Mouse (Mus musculus): ENCODE results near the gene Arl1. TPM values are rescaled to one million over a fixed set of nuclear protein-coding genes. Genes with fewer than 3 reads are reported as not detected.
"Not testable (repeated sequence)": the region's sequence is repeated elsewhere in the genome, so short reads cannot be mapped to it uniquely, and the experiment has no call there.

Arl1 gene
- polyA plus RNA-seq, 1 experiment = 69.5 TPM

DNA sequence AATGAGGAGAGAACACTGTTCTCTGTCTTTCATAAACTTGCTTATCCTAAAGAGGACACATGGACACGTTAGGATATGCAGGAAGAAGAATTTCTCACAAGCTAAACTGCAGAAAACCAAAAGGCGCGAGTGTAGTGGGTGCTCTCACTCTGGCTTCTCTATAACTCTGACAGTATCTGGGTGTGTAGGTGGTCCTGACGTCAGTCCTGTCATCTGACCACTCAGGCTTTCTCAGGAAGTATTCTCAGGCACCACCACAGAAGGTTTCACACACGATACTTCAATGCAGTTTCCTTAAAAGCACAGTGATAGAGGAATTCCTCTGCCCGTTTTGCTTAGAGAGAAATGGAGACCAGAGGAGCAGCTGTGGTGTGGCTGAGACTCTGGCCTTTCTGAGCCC, 45.5 kb downstream of the Arl1 start:
- Histone ChIP-seq H3K36me3 (ENCODE audit: control insufficient read depth, insufficient read depth) (peaks cover 30% of the 10 kb centered on the region), H3K27me3 (ENCODE audit: control insufficient read depth, insufficient read depth, insufficient read length) (no peaks in the 10 kb centered on the region), H3K79me2 (ENCODE audit: control insufficient read depth, insufficient read depth) (no peaks in the 10 kb centered on the region), H3K4me3 (no peak overlapping the region), H3ac (ENCODE audit: control insufficient read depth, insufficient read length) (no peak overlapping the region), H3K4me2 (ENCODE audit: low read depth) (no peak overlapping the region)
- TF ChIP-seq POLR2AphosphoS2 (IDR thresholded peaks at IDR 0.05; ENCODE audit: insufficient read length, low read depth) (no peak), E2F4 (IDR thresholded peaks at IDR 0.05; ENCODE audit: insufficient read depth) (no peak), MYOG (IDR thresholded peaks at IDR 0.05; ENCODE audit: control insufficient read depth in 1 of 3, insufficient read depth in 1 of 3, insufficient read length in 2 of 3, low read depth in 2 of 3) (no peak), MYOD1 (IDR thresholded peaks at IDR 0.05; ENCODE audit: control insufficient read depth in 1 of 3, insufficient read length in 2 of 3, low read depth in 2 of 3) (no peak)

DNA sequence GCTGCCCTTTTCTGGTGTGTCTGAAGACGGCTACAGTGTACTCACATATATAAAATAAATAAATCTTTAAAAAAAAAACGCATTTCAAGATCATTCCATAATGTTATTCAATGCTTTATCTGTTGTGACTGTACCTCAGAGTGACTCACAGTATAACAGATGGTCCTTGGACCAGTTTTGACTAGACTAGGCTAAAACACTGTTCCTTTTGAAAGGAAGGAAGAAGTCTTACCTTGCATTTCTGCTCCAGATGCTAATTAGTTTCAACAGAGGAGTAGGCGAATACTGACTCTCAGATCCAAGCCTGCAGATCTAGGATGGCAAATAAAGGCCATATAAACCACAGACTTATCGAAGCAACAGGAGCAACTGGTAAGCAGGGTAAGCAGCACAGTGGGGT, 50.1 kb downstream of the Arl1 start:
- H3K79me2 ChIP-seq (ENCODE audit: control insufficient read depth, insufficient read depth) = no peaks in the 10 kb centered on the region
- H3K4me3 ChIP-seq = no peak overlapping the region
- no peak overlapping the region for H3K4me2 ChIP-seq (ENCODE audit: low read depth)
- no peaks in the 10 kb centered on the region for H3K27me3 ChIP-seq (ENCODE audit: control insufficient read depth, insufficient read depth, insufficient read length)
- peaks cover 29% of the 10 kb centered on the region for H3K36me3 ChIP-seq (ENCODE audit: control insufficient read depth, insufficient read depth)
- no peak overlapping the region for H3ac ChIP-seq (ENCODE audit: control insufficient read depth, insufficient read length)
- TF ChIP-seq POLR2AphosphoS2 (IDR thresholded peaks at IDR 0.05; ENCODE audit: insufficient read length, low read depth) (no peak), TCF3 (IDR thresholded peaks at IDR 0.05; ENCODE audit: insufficient read length, low read depth) (no peak), MAX (IDR thresholded peaks at IDR 0.05; ENCODE audit: low read depth) (no peak)

DNA sequence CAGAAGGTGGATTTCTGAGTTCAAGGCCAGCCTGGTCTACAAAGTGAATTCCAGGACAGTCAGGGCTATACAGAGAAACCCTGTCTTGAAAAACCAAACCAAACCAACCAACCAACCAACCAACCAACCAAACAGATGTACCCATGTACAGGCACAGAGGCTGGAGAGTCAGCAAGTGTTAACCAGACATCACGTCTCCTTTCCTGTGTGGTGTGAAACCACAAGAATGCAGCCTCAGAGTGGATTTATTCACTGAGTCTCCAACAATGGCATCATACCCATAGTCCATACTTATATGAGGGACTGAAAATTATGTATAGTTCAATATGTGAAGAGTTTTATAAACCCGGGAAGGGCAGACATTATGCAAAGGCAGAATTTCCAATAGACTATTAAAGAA, 52.5 kb downstream of the Arl1 start:
- H3K36me3 ChIP-seq (ENCODE audit: control insufficient read depth, insufficient read depth) = peaks cover 30% of the 10 kb centered on the region

DNA sequence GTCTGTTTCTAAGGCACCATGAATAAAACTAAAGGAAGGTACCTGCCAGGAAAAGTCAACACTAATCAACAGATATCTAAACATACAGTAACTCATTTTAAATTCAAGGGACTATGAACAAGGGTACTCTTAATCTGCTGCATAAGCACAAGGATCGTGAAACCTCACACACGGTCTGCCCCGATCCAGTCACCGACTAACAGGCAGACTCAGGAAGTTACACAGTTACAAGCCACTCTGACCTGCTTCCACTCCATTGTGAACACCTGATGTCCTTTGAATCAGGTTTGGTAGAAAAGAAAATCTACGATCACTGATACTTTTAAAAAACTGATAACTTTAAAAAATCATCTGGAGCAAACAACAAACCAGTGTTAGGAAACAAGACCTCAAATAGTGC, 53.3 kb downstream of the Arl1 start:
- H3K36me3 ChIP-seq (ENCODE audit: control insufficient read depth, insufficient read depth) = peaks cover 32% of the 10 kb centered on the region
- H3K4me2 ChIP-seq (ENCODE audit: low read depth) = no peak overlapping the region

More for the DNA sequence above, 52.5 kb downstream of the Arl1 start:
- H3K4me3 ChIP-seq; H3K4me2 ChIP-seq (ENCODE audit: low read depth); H3K27me3 ChIP-seq (ENCODE audit: control insufficient read depth, insufficient read depth, insufficient read length); H3ac ChIP-seq (ENCODE audit: control insufficient read depth, insufficient read length); H3K79me2 ChIP-seq (ENCODE audit: control insufficient read depth, insufficient read depth): not testable (repeated sequence)

DNA sequence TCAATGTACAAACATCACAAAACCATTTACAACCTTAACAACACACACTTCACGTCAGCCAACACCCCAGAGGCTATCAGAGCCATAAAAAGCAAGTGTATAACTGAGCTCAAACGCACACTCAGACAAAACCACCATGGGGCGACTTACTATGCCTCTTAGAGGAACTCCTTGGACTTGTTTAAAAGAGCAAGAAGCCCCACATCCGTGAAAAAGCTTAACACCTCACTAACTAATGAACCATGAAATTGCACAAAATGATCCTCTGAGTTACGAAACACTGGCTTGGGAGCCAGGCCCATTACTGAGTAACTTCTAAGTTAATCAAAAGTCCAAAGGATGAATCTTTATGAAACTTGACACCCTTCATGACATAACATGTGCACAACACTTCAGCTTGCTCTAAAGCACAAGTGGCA, 53.9 kb downstream of the Arl1 start:
- Histone ChIP-seq H3K36me3 (ENCODE audit: control insufficient read depth, insufficient read depth) (peaks cover 34% of the 10 kb centered on the region), H3ac (ENCODE audit: control insufficient read depth, insufficient read length) (no peak overlapping the region), H3K4me2 (ENCODE audit: low read depth) (no peak overlapping the region), H3K4me3 (no peak overlapping the region), H3K79me2 (ENCODE audit: control insufficient read depth, insufficient read depth) (no peaks in the 10 kb centered on the region), H3K27me3 (ENCODE audit: control insufficient read depth, insufficient read depth, insufficient read length) (no peaks in the 10 kb centered on the region)
- no peak for TF ChIP-seq MYOD1 (IDR thresholded peaks at IDR 0.05; ENCODE audit: control insufficient read depth in 1 of 3, insufficient read length in 2 of 3, low read depth in 2 of 3)
- no peak for TF ChIP-seq TCF3 (IDR thresholded peaks at IDR 0.05; ENCODE audit: insufficient read length, low read depth)
- no peak for TF ChIP-seq E2F4 (IDR thresholded peaks at IDR 0.05; ENCODE audit: insufficient read depth)
- no peak for TF ChIP-seq REST (IDR thresholded peaks at IDR 0.05; ENCODE audit: insufficient read depth, insufficient read length)
- no peak for TF ChIP-seq MYOG (IDR thresholded peaks at IDR 0.05; ENCODE audit: control insufficient read depth in 1 of 3, insufficient read depth in 1 of 3, insufficient read length in 2 of 3, low read depth in 2 of 3)
- no peak for TF ChIP-seq MAX (IDR thresholded peaks at IDR 0.05; ENCODE audit: low read depth)
- no peak for TF ChIP-seq USF1 (IDR thresholded peaks at IDR 0.05; ENCODE audit: low read depth)
- TF ChIP-seq TCF12 (IDR thresholded peaks at IDR 0.05; ENCODE audit: insufficient read depth, poor library complexity, severe bottlenecking) = no peak
- TF ChIP-seq CEBPB (IDR thresholded peaks at IDR 0.05; ENCODE audit: insufficient read depth, poor library complexity, severe bottlenecking) = no peak
- no peak for TF ChIP-seq POLR2AphosphoS2 (IDR thresholded peaks at IDR 0.05; ENCODE audit: insufficient read length, low read depth)
- TF ChIP-seq POLR2A (IDR thresholded peaks at IDR 0.05; ENCODE audit: insufficient read length, low read depth) = no peak

More for the DNA sequence above, 53.3 kb downstream of the Arl1 start:
- Histone ChIP-seq H3ac (ENCODE audit: control insufficient read depth, insufficient read length) (no peak overlapping the region), H3K27me3 (ENCODE audit: control insufficient read depth, insufficient read depth, insufficient read length) (no peaks in the 10 kb centered on the region), H3K4me3 (no peak overlapping the region), H3K79me2 (ENCODE audit: control insufficient read depth, insufficient read depth) (no peaks in the 10 kb centered on the region)
- TF ChIP-seq REST (IDR thresholded peaks at IDR 0.05; ENCODE audit: insufficient read depth, insufficient read length) (no peak), SRF (IDR thresholded peaks at IDR 0.05; ENCODE audit: control insufficient read depth, insufficient read length, low read depth) (no peak), TCF3 (IDR thresholded peaks at IDR 0.05; ENCODE audit: insufficient read length, low read depth) (no peak), MAX (IDR thresholded peaks at IDR 0.05; ENCODE audit: low read depth) (no peak)

DNA sequence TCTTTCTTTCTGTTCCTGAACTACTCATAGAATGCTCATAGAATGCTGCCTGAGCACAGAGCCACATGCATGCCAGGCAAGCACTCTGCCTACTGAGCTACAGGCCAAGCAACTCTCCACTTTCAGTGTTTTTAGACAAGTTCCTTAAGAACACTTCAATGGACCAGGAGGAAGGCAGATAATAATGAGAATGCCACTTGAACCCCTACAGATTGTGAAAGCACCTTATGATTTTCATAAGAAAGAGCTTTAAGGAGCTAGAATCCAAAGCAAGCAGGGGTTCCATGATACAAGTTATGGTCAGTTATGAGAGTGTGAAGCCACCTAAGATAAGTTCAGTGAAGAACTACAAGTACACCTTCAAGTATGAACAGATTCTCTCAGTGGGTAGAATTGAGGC, 63.0 kb downstream of the Arl1 start:
- Histone ChIP-seq H3K36me3 (ENCODE audit: control insufficient read depth, insufficient read depth) (peaks cover 44% of the 10 kb centered on the region), H3ac (ENCODE audit: control insufficient read depth, insufficient read length) (no peak overlapping the region), H3K4me3 (no peak overlapping the region), H3K4me2 (ENCODE audit: low read depth) (no peak overlapping the region), H3K79me2 (ENCODE audit: control insufficient read depth, insufficient read depth) (no peaks in the 10 kb centered on the region), H3K27me3 (ENCODE audit: control insufficient read depth, insufficient read depth, insufficient read length) (no peaks in the 10 kb centered on the region)
- TF ChIP-seq SRF (IDR thresholded peaks at IDR 0.05; ENCODE audit: control insufficient read depth, insufficient read length, low read depth) = no peak
- TF ChIP-seq CEBPB (IDR thresholded peaks at IDR 0.05; ENCODE audit: insufficient read depth, poor library complexity, severe bottlenecking) = no peak

Other genes starting within 250 kb of the Arl1 start
- 29.6 TPM for gene Chpt1, start 226.8 kb upstream of the Arl1 start, polyA plus RNA-seq (2012; fragmentation: generic; extraction: Trizol)
- gene Mybpc1, start 125.7 kb upstream of the Arl1 start, polyA plus RNA-seq (2012; fragmentation: generic; extraction: Trizol) = 21.9 TPM
- not detected for gene Spic, start 45.8 kb upstream of the Arl1 start, polyA plus RNA-seq (2012; fragmentation: generic; extraction: Trizol)
- gene Utp20, start 95.9 kb downstream of the Arl1 start, polyA plus RNA-seq (2012; fragmentation: generic; extraction: Trizol) = 11.5 TPM
- gene Slc5a8, start 155.1 kb downstream of the Arl1 start, polyA plus RNA-seq (2012; fragmentation: generic; extraction: Trizol) = not detected

Measured in myocyte (in vitro differentiated cells).